Mouse (Mus musculus): ENCODE results near the gene Iffo2. TPM values are rescaled to one million over a fixed set of nuclear protein-coding genes. Genes with fewer than 3 reads are reported as not detected.

Iffo2 gene
- polyA plus RNA-seq, 1 experiment from 2014 or later, result 4.4 TPM

DNA sequence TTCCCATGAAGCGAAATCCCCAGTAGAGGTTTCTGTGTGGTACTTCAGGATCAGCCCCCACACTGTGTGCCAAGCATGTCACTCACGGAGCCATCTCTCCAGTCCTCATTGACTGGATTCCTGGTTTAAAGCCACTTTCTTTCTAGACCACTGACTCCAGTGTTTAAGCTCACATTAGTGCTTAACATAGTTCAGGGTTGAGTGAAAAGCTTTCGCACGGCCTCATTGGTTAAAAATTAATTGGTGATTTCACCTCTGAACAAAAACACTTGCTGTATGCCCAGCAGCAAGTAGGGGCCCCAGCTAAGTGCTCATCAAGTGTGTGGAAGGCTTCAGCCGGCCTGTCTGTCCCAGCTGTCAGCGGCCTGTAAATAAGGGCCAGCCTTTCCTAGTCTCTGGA lies 137.3 kb downstream of the Iffo2 start:
- WGBS, result 58% methylated on average over 6 of the region's 6 CpGs
- Histone ChIP-seq H3K9me3 (ENCODE audit: control insufficient read depth, low read length) (no peaks in the 10 kb centered on the region), H3K27me3 (ENCODE audit: control insufficient read depth, insufficient read depth, low read length) (no peaks in the 10 kb centered on the region), H3K9ac (ENCODE audit: low read length) (no peak overlapping the region), H3K27ac (replicated peaks in 1 of 2; ENCODE audit: control insufficient read depth in 1 of 2, insufficient read depth in 1 of 2, low read depth in 2 of 2, low read length in 2 of 2) (no peak overlapping the region), H3K4me2 (ENCODE audit: low read length) (no peak overlapping the region), H3K4me1 (ENCODE audit: control insufficient read depth in 2 of 2, insufficient read depth in 2 of 2, low read length in 2 of 2) (no peaks in the 10 kb centered on the region), H3K36me3 (ENCODE audit: control insufficient read depth, insufficient read depth, low read length) (no peaks in the 10 kb centered on the region), H3K4me3 (ENCODE audit: control insufficient read depth in 1 of 2, insufficient read depth in 1 of 2, low read depth in 1 of 2, low read length in 2 of 2) (no peak overlapping the region)
- ATAC-seq (ENCODE audit: insufficient number of reproducible peaks, insufficient read depth, low FRiP score, low read depth), result no peak

DNA sequence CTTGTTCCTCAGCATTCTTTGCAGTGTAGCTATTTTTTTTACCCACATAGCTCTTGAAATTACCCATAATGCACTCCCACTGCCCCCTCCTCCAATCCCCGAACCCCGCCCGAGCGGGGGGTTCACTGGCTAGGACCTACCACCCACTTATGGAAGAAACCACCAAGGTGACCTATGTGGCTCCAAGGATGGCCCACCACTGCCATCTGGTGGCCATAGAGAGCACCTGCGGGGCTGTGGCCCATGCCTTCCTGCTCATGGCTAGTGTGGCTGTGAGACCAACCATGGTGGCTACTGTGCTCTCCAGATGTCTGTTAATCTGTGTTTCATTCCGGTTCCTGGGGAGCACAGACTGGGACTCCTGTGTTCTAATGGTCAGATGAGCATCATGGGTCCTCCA lies 139.5 kb downstream of the Iffo2 start:
- Histone ChIP-seq H3K4me2 (ENCODE audit: low read length) (no peak overlapping the region), H3K4me3 (ENCODE audit: control insufficient read depth in 1 of 2, insufficient read depth in 1 of 2, low read depth in 1 of 2, low read length in 2 of 2) (no peak overlapping the region), H3K4me1 (ENCODE audit: control insufficient read depth in 2 of 2, insufficient read depth in 2 of 2, low read length in 2 of 2) (no peaks in the 10 kb centered on the region), H3K9ac (ENCODE audit: low read length) (no peak overlapping the region), H3K27ac (replicated peaks in 1 of 2; ENCODE audit: control insufficient read depth in 1 of 2, insufficient read depth in 1 of 2, low read depth in 2 of 2, low read length in 2 of 2) (no peak overlapping the region), H3K36me3 (ENCODE audit: control insufficient read depth, insufficient read depth, low read length) (no peaks in the 10 kb centered on the region), H3K9me3 (ENCODE audit: control insufficient read depth, low read length) (no peaks in the 10 kb centered on the region), H3K27me3 (ENCODE audit: control insufficient read depth, insufficient read depth, low read length) (no peaks in the 10 kb centered on the region)
- 8% methylated on average over 6 of the region's 6 CpGs for WGBS
- no peak for ATAC-seq (ENCODE audit: insufficient number of reproducible peaks, insufficient read depth, low FRiP score, low read depth)

Small RNA genes lying within 50 kb of the gene (microRNA-seq; reads per million reads assigned to microRNA genes)
- gene Gm25571 (not detected), gene Mir7020 (not detected)

Other genes starting within 250 kb of the Iffo2 start
- gene Pqlc2, start 219.8 kb upstream of the Iffo2 start, polyA plus RNA-seq (2014; fragmentation: Nextera tagmentation; extraction: Ambion mirVana), result 8.0 and 8.3 TPM in 2 replicates
- 61.9 and 62.6 TPM in 2 replicates for gene Akr7a5, start 219.8 kb upstream of the Iffo2 start, polyA plus RNA-seq (2014; fragmentation: Nextera tagmentation; extraction: Ambion mirVana)
- gene Mrto4, start 178.0 kb upstream of the Iffo2 start, polyA plus RNA-seq (2014; fragmentation: Nextera tagmentation; extraction: Ambion mirVana), result 65.1 and 65.4 TPM in 2 replicates
- 36.6 and 37.7 TPM in 2 replicates for gene Emc1, start 178.0 kb upstream of the Iffo2 start, polyA plus RNA-seq (2014; fragmentation: Nextera tagmentation; extraction: Ambion mirVana)
- 63.8 and 67.6 TPM in 2 replicates for gene Ubr4, start 177.9 kb upstream of the Iffo2 start, polyA plus RNA-seq (2014; fragmentation: Nextera tagmentation; extraction: Ambion mirVana)
- not detected in 2 replicates for gene Gm21969, start 72.6 kb downstream of the Iffo2 start, polyA plus RNA-seq (2014; fragmentation: Nextera tagmentation; extraction: Ambion mirVana)
- gene Aldh4a1, start 92.3 kb downstream of the Iffo2 start, polyA plus RNA-seq (2014; fragmentation: Nextera tagmentation; extraction: Ambion mirVana), result 13.0 and 13.4 TPM in 2 replicates
- not detected in 2 replicates for gene Tas1r2, start 123.0 kb downstream of the Iffo2 start, polyA plus RNA-seq (2014; fragmentation: Nextera tagmentation; extraction: Ambion mirVana)

All from heart, embryonic 14.5 days (tissue).